Mouse (Mus musculus): Measurements from ENCODE around the gene 2610301B20Rik. TPM values are rescaled to one million over a fixed set of nuclear protein-coding genes. Genes with fewer than 3 reads are reported as not detected.
"Not testable (repeated sequence)": the region's sequence is repeated elsewhere in the genome, so short reads cannot be mapped to it uniquely, and the experiment has no call there.

2610301B20Rik gene
- total and polyA plus RNA-seq, 3 experiments: 2.6 to 24.8 (median 16.8) TPM

- DNase-seq: not testable (repeated sequence)
These were observed 37.1 kb downstream of the 2610301B20Rik start for GRCm38 (mm10) chr4:10911417-10911816.

GRCm38 (mm10) chr4:10911909-10912478, 37.7 kb downstream of the 2610301B20Rik start:
- no peak for DNase-seq

GRCm38 (mm10) chr4:10912611-10913301, 38.5 kb downstream of the 2610301B20Rik start:
- DNase-seq: peak; percentile 85

DNA sequence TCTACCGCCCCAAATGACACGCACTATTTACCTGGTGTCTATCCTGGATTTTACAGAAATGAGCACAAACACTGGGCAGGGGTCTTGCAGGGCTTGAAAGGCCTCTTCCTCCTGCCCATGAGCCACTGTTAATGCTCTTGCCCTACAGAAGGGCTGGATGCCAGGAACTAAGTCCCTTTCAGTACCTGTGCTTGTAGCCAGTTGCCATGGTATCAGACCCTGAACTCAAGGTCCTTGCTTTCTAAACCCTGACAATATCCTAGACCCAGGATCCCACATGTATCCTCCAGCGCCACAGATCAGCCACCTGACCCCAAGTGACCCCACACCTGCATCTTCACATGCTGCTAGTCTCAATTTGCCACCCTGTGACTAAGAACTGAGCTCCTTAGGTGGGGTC, 39.1 kb downstream of the 2610301B20Rik start:
- no peak for DNase-seq

DNA sequence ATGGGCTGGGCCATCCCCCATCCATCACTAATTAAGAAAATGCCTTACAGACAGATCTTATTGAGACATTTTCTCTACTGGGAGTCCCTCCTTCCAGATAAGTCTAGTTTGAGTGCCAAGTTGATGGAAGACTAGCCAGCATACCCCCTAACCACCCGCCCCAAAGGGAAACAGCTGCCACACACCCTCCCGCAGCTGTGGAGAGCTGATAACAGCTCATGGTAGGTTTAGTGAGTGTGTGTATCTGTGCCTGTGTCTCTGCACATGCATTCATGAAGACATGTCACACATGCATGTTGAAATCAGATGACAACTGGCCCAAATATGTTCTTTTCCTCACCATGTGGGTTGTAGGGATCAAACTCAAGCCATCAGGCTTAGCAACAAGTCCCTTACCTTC, 40.5 kb downstream of the 2610301B20Rik start:
- DNase-seq: no peak

DNA sequence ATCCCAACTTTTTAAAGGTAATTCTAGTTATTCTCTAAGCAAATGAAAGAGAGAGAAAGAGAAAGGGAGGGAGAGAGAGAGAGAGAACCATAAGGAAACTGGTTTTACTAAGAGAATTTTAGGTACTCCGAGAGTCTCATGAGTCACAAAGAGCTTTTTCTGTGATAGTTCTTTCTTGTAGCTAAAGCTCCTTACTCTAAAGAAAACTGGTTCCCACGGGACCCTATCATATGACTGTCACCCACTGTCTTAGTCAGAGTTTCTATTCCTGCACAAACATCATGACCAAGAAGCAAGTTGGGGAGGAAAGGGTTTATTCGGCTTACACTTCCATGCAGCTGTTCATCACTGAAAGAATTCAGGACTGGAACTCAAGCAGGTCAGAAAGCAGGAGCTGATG, 41.0 kb downstream of the 2610301B20Rik start:
- no peak for DNase-seq

DNA sequence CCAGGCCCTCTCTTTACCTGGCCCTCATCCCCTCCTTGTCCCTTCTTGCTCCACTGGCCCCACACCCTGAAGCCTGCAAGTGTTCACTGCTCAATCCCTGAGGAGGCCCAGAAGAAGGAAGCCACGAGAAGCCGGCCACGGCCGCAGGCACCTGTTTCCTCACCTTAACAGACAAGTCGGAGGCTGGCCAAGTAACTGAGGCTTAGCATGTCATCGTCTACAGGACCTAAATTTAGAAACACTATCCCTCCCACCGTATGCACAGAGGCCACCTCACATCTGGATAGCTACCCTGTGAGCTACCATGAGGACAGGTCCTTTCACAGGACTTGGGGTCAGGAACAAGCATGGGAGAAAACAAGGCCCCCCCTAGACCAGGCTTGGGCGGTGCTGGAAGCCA, 44.1 kb downstream of the 2610301B20Rik start:
- DNase-seq: no peak

DNA sequence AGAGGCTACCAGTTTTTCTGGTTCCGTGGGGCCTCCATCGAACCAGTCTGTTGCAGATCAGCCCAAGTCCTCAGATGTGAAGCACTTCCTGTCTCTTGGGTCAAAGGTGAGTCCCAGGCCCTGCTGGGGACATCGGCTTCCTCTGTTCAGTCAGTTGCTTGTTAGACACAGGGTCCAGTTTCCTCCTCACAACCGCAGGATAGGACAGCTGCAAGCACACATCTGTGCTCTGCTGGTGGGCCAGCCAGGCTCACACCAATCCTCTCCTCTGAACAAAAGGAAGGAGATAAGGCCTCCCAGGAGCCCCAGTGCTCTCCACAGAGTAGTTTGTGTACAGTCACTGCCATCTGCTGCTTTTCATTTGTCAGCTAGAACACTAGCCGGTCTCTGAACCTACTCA, 44.8 kb downstream of the 2610301B20Rik start:
- DNase-seq: no peak

DNA sequence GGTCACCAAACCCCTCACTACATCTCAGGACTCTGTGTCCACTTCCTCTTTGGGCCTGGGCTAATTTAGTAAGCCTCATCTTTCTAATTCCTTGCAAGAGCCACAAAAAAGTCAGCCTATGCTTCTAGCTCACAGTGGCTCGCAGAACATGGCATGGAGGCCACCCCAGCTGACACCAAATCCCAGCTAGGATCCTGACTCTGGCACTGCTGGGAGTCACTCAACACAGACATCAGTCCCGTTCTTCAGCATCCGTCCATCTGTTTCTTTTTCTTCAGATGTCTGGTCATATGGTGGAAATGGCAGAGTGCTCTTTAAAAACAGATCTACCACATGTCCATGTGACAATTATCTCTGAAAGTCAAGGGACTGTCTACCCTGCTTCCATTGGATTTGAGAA, 45.2 kb downstream of the 2610301B20Rik start:
- no peak for DNase-seq

GRCm38 (mm10) chr4:10919987-10920386, 45.7 kb downstream of the 2610301B20Rik start:
- no peak for DNase-seq

- DNase-seq: no peak
These were observed 46.3 kb downstream of the 2610301B20Rik start for GRCm38 (mm10) chr4:10920622-10921021.

DNA sequence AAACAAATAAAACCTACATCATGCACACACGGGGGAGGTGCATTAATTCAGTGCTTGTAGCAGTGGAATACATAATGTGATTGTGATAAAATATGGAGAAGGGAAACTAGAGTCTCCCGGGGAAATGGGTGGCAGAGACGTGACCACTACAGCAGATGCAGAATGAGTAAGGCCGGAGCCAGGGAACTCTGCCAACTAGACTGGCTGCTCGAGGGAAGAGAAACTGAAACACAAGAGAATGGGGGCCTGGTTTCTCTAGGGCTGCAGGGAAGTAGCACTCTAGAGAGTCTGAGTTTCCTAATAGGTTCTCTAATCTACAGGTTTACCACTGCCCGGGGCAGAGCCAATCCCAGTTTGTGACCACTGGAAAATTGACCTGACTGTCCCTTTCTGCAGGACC, 48.9 kb downstream of the 2610301B20Rik start:
- DNase-seq: peak; percentile 78

GRCm38 (mm10) chr4:10924140-10924539, 49.8 kb downstream of the 2610301B20Rik start:
- no peak for DNase-seq

GRCm38 (mm10) chr4:10924541-10924940, 50.2 kb downstream of the 2610301B20Rik start:
- no peak for DNase-seq

DNA sequence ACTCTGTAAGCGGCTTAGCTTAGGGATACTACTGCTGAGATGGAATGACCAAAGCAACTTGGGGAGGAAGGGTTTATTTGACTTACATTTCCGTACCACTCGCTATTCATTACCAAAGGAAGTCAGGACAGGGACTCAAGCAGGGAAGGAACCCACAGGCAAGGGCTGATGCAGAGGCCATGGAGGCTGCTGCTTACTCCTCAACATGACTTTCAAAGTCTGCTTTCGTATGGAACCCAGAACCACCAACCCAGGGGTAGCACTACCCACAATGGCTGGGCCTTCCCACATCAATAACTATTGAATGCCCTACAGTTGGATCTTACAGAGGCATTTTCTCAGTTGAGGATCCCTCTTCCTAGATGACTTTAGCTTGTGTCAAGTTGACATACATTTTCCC, 52.1 kb downstream of the 2610301B20Rik start:
- DNase-seq: no peak

DNA sequence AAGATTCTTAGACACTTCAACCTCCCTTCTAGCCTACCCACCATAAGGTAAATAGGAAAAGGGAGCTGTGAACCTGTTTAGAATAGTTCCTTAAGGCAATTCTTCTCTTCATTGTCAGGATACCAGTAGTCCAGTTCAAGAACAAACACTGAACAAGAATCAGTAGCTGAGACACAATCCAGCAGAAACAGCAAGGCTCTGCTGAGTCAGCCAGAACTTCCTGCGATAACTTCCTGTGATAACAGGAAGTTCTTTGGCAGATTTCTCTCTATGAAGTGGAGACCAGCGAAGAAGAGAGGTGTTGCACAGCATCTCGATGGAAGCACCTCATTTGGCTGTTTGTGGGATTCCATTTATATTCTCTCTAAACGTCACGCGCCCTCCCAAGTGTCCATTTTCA, 53.9 kb downstream of the 2610301B20Rik start:
- DNase-seq: no peak

- DNase-seq: no peak
These were observed 55.4 kb downstream of the 2610301B20Rik start for GRCm38 (mm10) chr4:10929726-10930125.

GRCm38 (mm10) chr4:10931040-10931439, 56.7 kb downstream of the 2610301B20Rik start:
- DNase-seq: no peak

DNA sequence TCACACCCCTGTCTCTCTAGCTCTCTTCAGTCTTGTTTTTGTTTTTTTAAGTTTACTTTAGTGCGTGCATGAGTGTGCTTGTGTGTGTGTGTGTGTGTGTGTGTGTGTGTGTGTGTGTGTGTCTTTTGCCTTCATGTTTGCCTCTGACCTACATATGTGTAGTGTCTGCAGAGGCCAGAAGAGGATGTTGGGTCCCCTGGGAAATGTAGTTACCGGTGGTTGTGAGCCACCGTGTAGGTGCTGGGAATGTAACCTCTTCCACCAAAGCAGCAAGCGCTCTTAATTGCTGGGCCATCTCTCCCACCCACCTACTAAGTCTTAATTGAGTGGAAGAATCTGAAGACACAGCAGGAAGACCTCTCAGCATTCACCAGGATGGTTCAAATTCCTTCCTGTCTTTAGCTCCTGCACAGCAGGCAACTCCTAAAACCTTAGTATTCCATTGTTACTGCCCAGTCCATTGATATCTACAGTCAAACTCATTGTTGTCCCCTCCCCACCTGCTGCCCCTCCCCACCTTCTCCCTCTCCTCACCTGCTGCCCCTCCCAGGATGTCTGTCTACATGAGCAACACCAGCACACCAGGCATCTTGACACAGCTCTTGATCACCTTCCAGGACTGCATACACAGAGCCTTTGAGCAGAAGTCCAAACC, 57.9 kb downstream of the 2610301B20Rik start:
- DNase-seq: no peak

DNA sequence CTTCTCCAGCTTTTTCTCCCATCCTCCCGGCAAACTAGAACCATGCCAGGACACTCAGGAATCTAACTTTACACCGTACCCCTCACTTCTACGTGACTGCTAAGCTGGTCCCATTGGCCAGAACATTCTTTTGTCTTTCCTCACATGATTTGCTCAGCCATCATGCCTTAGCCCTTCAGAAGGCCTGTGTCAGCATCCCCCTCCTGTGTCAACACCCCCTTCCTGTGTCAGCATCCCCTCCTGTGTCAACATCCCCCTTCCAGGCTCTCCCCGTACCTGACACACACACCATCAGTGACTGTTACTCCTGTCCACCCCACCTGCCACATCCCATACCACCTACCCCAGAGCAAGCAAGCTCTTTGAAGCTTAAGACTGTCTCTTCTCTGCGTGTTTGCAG, 58.5 kb downstream of the 2610301B20Rik start:
- no peak for DNase-seq

DNA sequence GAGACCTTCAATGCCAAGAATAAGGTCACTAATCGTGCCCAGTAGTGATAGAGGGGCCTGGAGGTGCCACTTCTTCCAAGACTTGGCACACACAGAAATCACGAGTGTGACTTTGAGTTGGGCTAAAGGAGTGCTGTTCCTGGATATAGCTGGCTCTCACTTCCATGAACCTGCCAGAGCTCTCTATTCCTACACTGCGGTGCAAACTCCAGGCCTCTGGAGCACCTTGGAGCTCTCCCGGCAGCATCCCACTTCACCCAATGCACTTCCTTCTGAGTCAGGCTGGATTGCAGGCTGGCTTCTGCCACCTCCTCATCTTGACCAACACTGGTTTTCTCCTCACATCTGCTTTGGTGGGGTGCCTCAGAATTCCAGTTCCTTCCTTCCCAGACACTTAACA, 62.5 kb downstream of the 2610301B20Rik start:
- no peak for DNase-seq
